Mouse (Mus musculus): ENCODE results near the gene Ttc7. TPM values are rescaled to one million over a fixed set of nuclear protein-coding genes. Genes with fewer than 3 reads are reported as not detected.

Gene Ttc7
- polyA plus RNA-seq, 1 experiment from 2014 or later: 5.1 TPM

DNA sequence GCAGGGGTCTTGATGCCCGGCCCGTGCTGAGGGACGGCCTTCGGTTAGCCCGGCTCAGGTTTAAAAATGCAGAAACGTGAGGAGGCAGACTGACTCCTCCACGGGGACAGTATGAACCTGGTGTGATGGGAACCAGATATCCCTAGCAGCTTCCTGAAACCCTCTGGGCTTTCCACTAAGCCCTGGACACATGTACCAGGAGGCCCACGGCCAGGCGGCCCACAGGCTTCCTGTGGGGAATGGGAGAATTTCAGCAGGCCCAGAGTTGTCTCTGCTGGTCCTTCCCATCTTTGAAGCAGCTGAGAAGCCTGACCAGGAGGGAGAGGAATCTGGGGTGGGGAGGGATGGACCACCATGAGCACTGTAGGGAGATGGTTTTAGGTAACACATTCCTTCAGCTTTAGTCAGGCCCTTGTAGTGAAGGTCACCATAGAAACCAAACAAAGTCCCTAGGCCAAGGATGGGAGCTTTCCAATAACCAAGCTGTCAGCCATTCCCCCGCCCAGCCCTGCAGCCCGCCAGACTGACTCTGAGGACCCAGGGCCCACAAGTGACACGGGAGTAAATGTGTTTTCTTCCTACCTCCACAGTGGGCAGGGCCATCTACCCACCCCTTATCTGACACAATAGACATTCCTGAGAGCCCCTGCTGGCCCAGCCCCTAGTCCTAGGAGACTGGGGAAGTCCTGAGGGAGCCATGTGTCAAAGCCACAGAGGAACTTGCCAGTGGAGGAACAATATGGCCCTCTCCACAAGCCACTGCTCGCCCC lies 68.0 kb downstream of the Ttc7 start:
- no peak overlapping the region for H3K9ac ChIP-seq
- no peaks in the 10 kb centered on the region for H3K36me3 ChIP-seq
- H3K4me1 ChIP-seq: peaks cover 44% of the 10 kb centered on the region
- WGBS: 62% methylated on average over 13 of the region's 13 CpGs
- no peak overlapping the region for H3K27ac ChIP-seq
- H3K4me3 ChIP-seq: no peak overlapping the region
- H3K27me3 ChIP-seq (replicated peaks): no peaks in the 10 kb centered on the region
- no peaks in the 10 kb centered on the region for H3K9me3 ChIP-seq
- no peak for ATAC-seq (ENCODE audit: low FRiP score, low read depth)
- no peak overlapping the region for H3K4me2 ChIP-seq (replicated peaks)

DNA sequence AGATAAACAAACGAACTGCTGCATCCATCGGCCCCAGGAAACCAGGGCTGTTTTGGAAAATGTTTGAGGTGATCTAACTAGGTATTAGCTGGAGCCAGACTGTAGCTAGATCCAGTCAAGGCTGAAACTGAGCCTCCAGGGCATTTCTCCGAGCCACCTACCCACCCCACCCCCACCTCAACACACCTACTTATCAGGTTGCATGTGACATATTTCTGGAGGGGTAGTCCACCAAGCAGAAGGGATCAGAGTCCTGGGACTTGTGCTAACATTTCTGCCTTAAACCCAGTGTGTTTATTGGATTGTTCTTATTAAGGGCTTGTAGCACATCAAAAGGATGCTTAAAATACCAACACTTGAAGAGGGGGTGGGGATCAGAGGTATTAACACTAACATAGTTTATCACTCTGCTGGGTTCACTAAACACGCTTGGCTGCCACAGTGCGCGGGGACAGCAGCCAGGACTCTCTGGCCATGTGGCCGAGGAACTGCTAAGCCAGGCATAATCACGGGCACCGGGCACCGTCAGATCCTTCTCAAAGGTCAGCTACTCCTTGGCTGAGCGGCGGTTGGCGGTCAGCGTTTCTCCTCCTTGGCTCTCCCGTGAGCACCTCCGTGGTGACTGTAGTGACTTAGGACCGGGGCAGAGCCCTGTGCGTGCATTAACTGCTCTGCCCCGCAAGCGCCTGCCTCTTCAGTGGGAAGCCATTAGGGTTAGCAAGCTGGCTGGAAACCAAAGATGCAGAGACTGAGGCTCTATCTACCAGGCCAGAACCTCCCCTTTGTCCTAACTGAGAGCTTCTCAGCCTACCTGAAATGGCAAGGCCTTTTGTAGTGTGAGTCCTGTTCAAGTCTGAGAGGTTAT lies 68.8 kb downstream of the Ttc7 start:
- 33% methylated on average over 20 of the region's 20 CpGs for WGBS
- no peak overlapping the region for H3K27ac ChIP-seq
- ATAC-seq (ENCODE audit: low FRiP score, low read depth): 0 out of 2 replicates have a peak, but pooled peaks have one; percentile 10
- H3K9me3 ChIP-seq: no peaks in the 10 kb centered on the region
- no peak overlapping the region for H3K9ac ChIP-seq
- no peak overlapping the region for H3K4me3 ChIP-seq
- H3K27me3 ChIP-seq (replicated peaks): no peaks in the 10 kb centered on the region
- H3K4me1 ChIP-seq: peaks cover 44% of the 10 kb centered on the region
- no peaks in the 10 kb centered on the region for H3K36me3 ChIP-seq
- H3K4me2 ChIP-seq (replicated peaks): no peak overlapping the region

DNA sequence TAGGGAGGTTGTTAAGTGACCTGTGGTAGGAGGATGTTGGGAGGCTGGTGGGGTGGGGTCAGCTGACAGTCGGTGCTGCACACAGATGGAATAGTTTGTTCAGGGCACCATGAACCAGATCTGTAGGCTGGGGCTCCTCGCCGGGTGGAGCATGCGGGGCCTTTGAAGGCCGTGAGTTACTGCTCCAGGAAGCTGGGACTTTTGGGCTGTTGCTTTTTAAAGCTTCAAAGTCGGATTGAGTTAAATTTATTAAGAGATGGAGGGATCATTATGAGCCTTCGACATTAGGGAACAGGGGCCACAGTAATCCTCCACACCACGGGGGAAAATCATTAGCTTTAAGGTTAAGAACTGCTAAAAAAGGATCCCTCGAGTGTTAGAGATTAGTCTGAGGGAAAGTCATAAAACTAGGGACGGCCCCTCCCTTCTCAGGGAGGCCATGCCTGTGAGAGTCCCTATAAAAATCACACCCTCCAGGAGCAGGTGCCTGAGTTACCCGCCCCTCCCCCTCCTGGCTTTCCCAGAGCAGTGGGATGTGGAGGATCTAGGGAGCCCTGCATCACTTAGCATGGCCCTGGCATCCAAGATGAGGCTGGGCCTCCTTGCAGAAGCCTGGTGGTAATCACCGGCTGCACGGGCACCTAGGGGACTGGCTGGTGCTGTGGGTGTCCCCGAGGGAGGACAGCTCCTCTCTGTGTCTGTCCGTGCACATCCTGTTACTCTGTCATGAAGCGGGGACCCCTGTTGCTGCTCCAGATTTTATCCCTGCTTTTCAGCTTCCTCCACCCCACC lies 69.6 kb downstream of the Ttc7 start:
- Histone ChIP-seq H3K9ac (no peak overlapping the region), H3K9me3 (no peaks in the 10 kb centered on the region), H3K27me3 (replicated peaks) (no peaks in the 10 kb centered on the region), H3K4me1 (peaks cover 44% of the 10 kb centered on the region), H3K36me3 (no peaks in the 10 kb centered on the region), H3K4me3 (no peak overlapping the region), H3K4me2 (replicated peaks) (0 out of 2 replicates have a peak overlapping the region, but pooled peaks have one; percentile 7), H3K27ac (no peak overlapping the region)
- WGBS: 17% methylated on average over 16 of the region's 16 CpGs
- ATAC-seq (ENCODE audit: low FRiP score, low read depth): peak; percentile 52

GRCm38 (mm10) chr17:87352898-87353225 lies 70.2 kb downstream of the Ttc7 start:
- ATAC-seq (ENCODE audit: low FRiP score, low read depth): no peak
- no peaks in the 10 kb centered on the region for H3K27me3 ChIP-seq (replicated peaks)
- H3K4me3 ChIP-seq: no peak overlapping the region
- no peaks in the 10 kb centered on the region for H3K36me3 ChIP-seq
- WGBS: 13% methylated on average over 1 of the region's 1 CpGs
- no peak overlapping the region for H3K9ac ChIP-seq
- peaks cover 44% of the 10 kb centered on the region for H3K4me1 ChIP-seq
- no peak overlapping the region for H3K27ac ChIP-seq
- 0 out of 2 replicates have a peak overlapping the region, but pooled peaks have one; percentile 7 for H3K4me2 ChIP-seq (replicated peaks)
- H3K9me3 ChIP-seq: no peaks in the 10 kb centered on the region

DNA sequence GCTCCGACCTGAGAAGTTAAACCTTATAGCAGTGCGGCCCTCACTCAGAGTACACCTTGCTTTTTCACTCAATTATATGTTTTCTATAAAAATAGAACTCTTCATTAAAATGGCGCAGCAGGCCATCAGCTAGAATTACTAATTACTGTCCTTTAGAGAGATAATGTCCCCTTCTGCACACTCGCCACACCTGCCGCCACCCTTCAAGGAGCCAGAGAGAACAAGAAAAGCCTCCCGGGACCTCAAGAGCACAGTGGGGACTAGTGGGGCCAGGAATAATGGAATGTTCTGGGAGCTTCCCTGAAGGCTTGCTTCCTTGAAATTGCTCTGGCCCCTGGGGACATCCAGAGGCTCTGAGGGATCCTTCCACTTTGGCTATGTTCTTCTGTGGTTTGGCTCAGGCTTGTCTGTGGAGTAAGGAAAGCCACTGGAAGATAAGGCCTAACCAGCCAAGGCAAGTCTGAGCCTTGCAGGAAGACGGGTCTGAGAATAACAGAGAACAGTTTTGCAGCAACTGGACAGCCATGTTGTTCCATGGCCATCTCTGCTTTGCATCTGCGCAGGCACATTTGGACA lies 71.1 kb downstream of the Ttc7 start:
- H3K9me3 ChIP-seq: no peaks in the 10 kb centered on the region
- no peak overlapping the region for H3K4me3 ChIP-seq
- no peak overlapping the region for H3K4me2 ChIP-seq (replicated peaks)
- no peak for ATAC-seq (ENCODE audit: low FRiP score, low read depth)
- H3K9ac ChIP-seq: no peak overlapping the region
- no peaks in the 10 kb centered on the region for H3K27me3 ChIP-seq (replicated peaks)
- H3K4me1 ChIP-seq: peaks cover 39% of the 10 kb centered on the region
- H3K36me3 ChIP-seq: no peaks in the 10 kb centered on the region
- H3K27ac ChIP-seq: no peak overlapping the region
- WGBS: 85% methylated on average over 8 of the region's 8 CpGs

- Histone ChIP-seq H3K9ac (no peak overlapping the region), H3K36me3 (no peaks in the 10 kb centered on the region), H3K4me3 (no peak overlapping the region), H3K27me3 (replicated peaks) (no peaks in the 10 kb centered on the region), H3K27ac (no peak overlapping the region), H3K4me1 (peaks cover 30% of the 10 kb centered on the region), H3K4me2 (replicated peaks) (no peak overlapping the region), H3K9me3 (no peaks in the 10 kb centered on the region)
- 84% methylated on average over 8 of the region's 8 CpGs for WGBS
- ATAC-seq (ENCODE audit: low FRiP score, low read depth): no peak
Measured at GRCm38 (mm10) chr17:87355456-87355855, 72.8 kb downstream of the Ttc7 start.

DNA sequence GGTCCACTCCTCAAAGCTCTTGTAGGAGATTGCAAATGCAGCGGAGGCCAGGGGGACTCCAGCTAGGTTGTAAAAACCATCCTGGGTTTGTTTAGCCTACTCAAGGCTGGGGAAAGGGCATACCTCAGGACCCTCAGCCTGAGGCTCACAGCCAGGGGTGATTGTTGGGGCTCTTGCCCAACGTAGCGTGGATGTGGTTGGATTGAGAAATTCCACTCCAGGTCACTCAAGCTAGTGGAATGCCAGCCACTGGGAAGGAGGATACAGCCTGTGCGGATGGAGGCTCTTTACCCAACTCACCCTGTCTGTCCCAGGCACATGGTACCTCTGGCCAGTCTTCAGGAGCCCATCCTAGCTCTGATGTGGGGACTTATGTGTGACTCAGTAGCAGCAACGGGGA lies 73.6 kb downstream of the Ttc7 start:
- 71% methylated on average over 5 of the region's 5 CpGs for WGBS
- H3K9ac ChIP-seq: no peak overlapping the region
- no peak overlapping the region for H3K4me3 ChIP-seq
- H3K36me3 ChIP-seq: no peaks in the 10 kb centered on the region
- ATAC-seq (ENCODE audit: low FRiP score, low read depth): no peak
- no peak overlapping the region for H3K4me2 ChIP-seq (replicated peaks)
- no peaks in the 10 kb centered on the region for H3K27me3 ChIP-seq (replicated peaks)
- H3K9me3 ChIP-seq: no peaks in the 10 kb centered on the region
- peaks cover 22% of the 10 kb centered on the region for H3K4me1 ChIP-seq
- H3K27ac ChIP-seq: no peak overlapping the region

DNA sequence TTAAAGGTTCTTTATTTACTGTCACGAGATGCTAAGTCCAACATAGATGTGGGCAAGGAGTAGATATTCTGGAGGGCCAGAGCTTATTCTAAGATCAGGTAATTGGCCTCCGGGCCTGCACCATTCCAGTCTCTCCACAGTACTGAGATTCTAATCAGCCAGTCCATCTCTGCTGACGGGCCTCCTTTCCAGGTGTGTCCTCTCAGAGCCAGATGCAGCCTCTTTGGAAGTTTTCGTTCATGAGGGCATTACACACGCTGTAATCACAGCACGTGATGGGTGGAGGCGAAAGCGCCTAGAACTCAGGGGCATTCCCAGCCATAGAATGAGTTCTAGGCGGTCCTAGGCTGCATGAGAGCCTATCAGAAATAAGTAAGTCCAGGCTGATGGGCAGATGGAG lies 74.8 kb downstream of the Ttc7 start:
- H3K4me3 ChIP-seq: no peak overlapping the region
- H3K9ac ChIP-seq: no peak overlapping the region
- no peak overlapping the region for H3K4me2 ChIP-seq (replicated peaks)
- H3K27me3 ChIP-seq (replicated peaks): no peaks in the 10 kb centered on the region
- H3K9me3 ChIP-seq: no peaks in the 10 kb centered on the region
- H3K27ac ChIP-seq: no peak overlapping the region
- no peaks in the 10 kb centered on the region for H3K36me3 ChIP-seq
- no peak for ATAC-seq (ENCODE audit: low FRiP score, low read depth)
- peaks cover 9% of the 10 kb centered on the region for H3K4me1 ChIP-seq
- WGBS: 86% methylated on average over 9 of the region's 9 CpGs

GRCm38 (mm10) chr17:87361132-87361531 lies 78.4 kb downstream of the Ttc7 start:
- H3K4me2 ChIP-seq (replicated peaks): no peak overlapping the region
- no peaks in the 10 kb centered on the region for H3K27me3 ChIP-seq (replicated peaks)
- 47% methylated on average over 3 of the region's 3 CpGs for WGBS
- H3K4me1 ChIP-seq: no peaks in the 10 kb centered on the region; the same call in 1 of the 2 replicates
- no peaks in the 10 kb centered on the region for H3K9me3 ChIP-seq
- no peak overlapping the region for H3K9ac ChIP-seq
- H3K4me3 ChIP-seq: no peak overlapping the region
- no peak for ATAC-seq (ENCODE audit: low FRiP score, low read depth)
- H3K27ac ChIP-seq: no peak overlapping the region
- no peaks in the 10 kb centered on the region for H3K36me3 ChIP-seq

DNA sequence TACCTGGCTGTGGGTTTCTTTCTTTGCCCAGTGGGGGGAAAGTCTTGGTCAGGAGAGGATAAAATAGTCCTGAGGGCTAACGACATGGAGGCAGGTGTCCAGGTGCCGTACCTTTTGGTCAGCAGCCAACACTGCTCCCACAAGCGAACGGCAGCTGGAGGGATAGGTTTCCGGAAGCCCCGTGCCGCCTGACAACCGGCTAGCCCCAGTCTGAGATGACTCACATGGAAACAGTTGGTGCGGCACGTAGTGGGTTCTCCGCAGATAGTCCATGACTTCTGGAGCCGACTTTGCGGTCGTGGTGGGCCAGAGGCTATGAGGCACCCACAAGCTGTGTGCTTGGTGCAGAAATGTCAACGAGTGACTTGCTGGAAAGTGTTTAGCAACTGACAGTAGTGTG lies 81.4 kb downstream of the Ttc7 start:
- H3K27ac ChIP-seq: no peak overlapping the region
- no peak for ATAC-seq (ENCODE audit: low FRiP score, low read depth)
- H3K4me1 ChIP-seq: peaks cover 23% of the 10 kb centered on the region
- H3K4me2 ChIP-seq (replicated peaks): no peak overlapping the region
- H3K9me3 ChIP-seq: no peaks in the 10 kb centered on the region
- WGBS: 89% methylated on average over 15 of the region's 15 CpGs
- no peaks in the 10 kb centered on the region for H3K36me3 ChIP-seq
- no peak overlapping the region for H3K9ac ChIP-seq
- no peaks in the 10 kb centered on the region for H3K27me3 ChIP-seq (replicated peaks)
- no peak overlapping the region for H3K4me3 ChIP-seq

DNA sequence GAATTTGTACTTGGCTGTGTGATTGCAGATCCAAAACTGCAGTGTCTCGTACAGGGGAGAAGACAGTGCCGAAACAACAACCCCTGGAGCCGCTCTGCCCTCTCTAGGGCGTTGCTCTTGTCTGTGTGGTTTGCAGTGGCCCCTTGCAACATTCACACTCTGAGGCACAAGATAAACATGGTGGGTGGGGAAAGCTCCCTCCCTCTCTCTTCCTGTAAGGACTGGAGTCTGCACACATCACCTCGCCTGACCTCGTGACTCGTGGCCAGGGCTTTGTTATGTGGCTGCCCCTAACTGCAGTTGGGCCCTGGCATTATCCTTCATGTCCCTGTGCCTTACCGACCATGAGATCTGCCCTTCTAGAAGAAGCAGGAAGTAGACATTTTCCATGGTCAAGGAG lies 82.6 kb downstream of the Ttc7 start:
- Histone ChIP-seq H3K4me2 (replicated peaks) (no peak overlapping the region), H3K9me3 (no peaks in the 10 kb centered on the region), H3K27ac (no peak overlapping the region), H3K9ac (no peak overlapping the region), H3K36me3 (no peaks in the 10 kb centered on the region), H3K27me3 (replicated peaks) (no peaks in the 10 kb centered on the region), H3K4me3 (no peak overlapping the region), H3K4me1 (peaks cover 30% of the 10 kb centered on the region)
- ATAC-seq (ENCODE audit: low FRiP score, low read depth): no peak
- WGBS: 61% methylated on average over 8 of the region's 8 CpGs

GRCm38 (mm10) chr17:87366520-87366919 lies 83.8 kb downstream of the Ttc7 start:
- no peaks in the 10 kb centered on the region for H3K36me3 ChIP-seq
- no peak for ATAC-seq (ENCODE audit: low FRiP score, low read depth)
- 11% methylated on average over 2 of the region's 2 CpGs for WGBS
- no peaks in the 10 kb centered on the region for H3K27me3 ChIP-seq (replicated peaks)
- H3K27ac ChIP-seq: no peak overlapping the region
- no peaks in the 10 kb centered on the region for H3K9me3 ChIP-seq
- no peak overlapping the region for H3K9ac ChIP-seq
- peaks cover 30% of the 10 kb centered on the region for H3K4me1 ChIP-seq
- H3K4me3 ChIP-seq: no peak overlapping the region
- H3K4me2 ChIP-seq (replicated peaks): no peak overlapping the region
